Mouse (Mus musculus) hindbrain, embryonic 12.5 days (tissue): ENCODE measurements around the gene Tmem182. TPM values are rescaled to one million over a fixed set of nuclear protein-coding genes. Genes with fewer than 3 reads are reported as not detected.

Source experiments
- ATAC-seq: fragments of 200-750 bp; cut with Nextera tagmentation; 2 replicates; pipeline ENCODE4 v1.8.0; 2017; ENCODE audit warnings: moderate TSS enrichment; ENCODE audit not compliant: low FRiP score
- H3K27ac ChIP-seq: fragments of 300-500 bp; sonication (generic); 2 replicates; pipeline ENCODE4 v1.5.1; 2016; ENCODE audit warnings: mild to moderate bottlenecking
- H3K27me3 ChIP-seq: fragments of 300-500 bp; sonication (generic); 2 replicates; pipeline ENCODE4 v1.6.1; 2016; ENCODE audit warnings: mild to moderate bottlenecking
- H3K36me3 ChIP-seq: fragments of 300-500 bp; sonication (generic); 2 replicates; pipeline ENCODE4 v1.6.1; 2016; ENCODE audit warnings: mild to moderate bottlenecking
- H3K4me1 ChIP-seq: fragments of 300-500 bp; sonication (generic); 2 replicates; pipeline ENCODE4 v1.6.1; 2016
- H3K4me2 ChIP-seq: fragments of 300-500 bp; sonication (generic); replicated peaks from 2 replicates; pipeline ENCODE4 v1.6.1; 2016; ENCODE audit warnings: mild to moderate bottlenecking
- H3K4me3 ChIP-seq: fragments of 300-500 bp; sonication (generic); 2 replicates; pipeline ENCODE4 v1.5.1; 2016; ENCODE audit warnings: mild to moderate bottlenecking
- H3K9ac ChIP-seq: fragments of 300-500 bp; sonication (generic); 2 replicates; pipeline ENCODE4 v1.6.1; 2016; ENCODE audit warnings: mild to moderate bottlenecking, moderate library complexity
- H3K9me3 ChIP-seq: fragments of 300-500 bp; sonication (generic); replicated peaks from 2 replicates; pipeline ENCODE4 v1.6.1; 2016; ENCODE audit warnings: mild to moderate bottlenecking
- WGBS: fragments of 180-500 bp; shearing (Covaris S2); methylation state at CpG from one replicate; pipeline ENCODE4 v1.1.7; 2016; 5-methylcytosine and 5-hydroxymethylcytosine counted together
- polyA plus RNA-seq: library from polyadenylated mRNA; unstranded; fragments of >200 nt; fragmentation: Nextera tagmentation; extraction: Ambion mirVana; gene quantifications from 2 replicates; pipeline ENCODE4 v1.2.1, GENCODE M21; 2016

Gene Tmem182
- polyA plus RNA-seq, 1 experiment from 2014 or later, result 0.10 TPM

DNA sequence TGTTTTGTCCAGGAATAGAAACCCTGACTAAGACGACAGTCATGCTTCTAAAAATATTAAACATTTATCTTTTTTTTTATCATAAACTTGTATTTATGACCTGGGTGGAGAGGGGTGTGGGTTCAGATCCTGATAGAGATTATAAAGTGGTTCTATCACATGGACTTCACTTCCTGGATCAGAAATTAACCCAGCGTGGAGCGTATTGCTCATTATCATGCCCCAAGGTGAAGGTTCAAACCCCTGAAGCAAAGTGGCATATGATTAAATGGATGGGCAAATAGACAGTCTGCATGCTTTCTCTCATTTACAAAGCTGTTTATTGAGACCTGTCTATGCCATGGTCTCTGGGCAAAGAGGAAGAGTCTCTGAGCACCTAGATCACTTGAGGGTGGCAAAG is 28.6 kb upstream of the Tmem182 start:
- no peak for ATAC-seq
- WGBS, result 91% methylated on average over 3 of the region's 3 CpGs

DNA sequence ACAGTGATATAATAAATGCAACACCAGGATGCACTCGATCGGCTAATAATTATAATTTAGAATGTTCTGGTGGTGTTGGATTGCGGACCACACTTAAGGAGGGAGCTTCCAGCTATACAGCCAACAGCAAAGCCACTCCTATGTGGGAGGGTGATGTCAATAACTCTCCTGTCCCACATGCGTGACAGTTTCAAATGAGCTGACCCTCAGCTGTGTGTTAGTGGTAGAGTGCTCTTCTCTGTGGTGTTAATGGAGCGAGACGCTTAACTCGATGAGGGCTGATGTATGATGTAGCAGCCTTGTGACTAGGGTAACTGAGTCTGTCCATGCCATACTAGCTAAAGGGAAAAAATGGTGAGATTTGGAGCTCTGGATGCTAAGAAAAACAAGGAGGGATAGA is 22.0 kb upstream of the Tmem182 start:
- H3K27me3 ChIP-seq, result no peaks in the 10 kb centered on the region
- no peak overlapping the region for H3K9ac ChIP-seq
- H3K4me2 ChIP-seq, result no peak overlapping the region
- peaks cover 23% of the 10 kb centered on the region; the same call in 1 of the 2 replicates for H3K36me3 ChIP-seq
- ATAC-seq, result no peak
- H3K27ac ChIP-seq, result no peak overlapping the region
- no peaks in the 10 kb centered on the region for H3K4me1 ChIP-seq
- peaks cover 6% of the 10 kb centered on the region for H3K9me3 ChIP-seq
- no peak overlapping the region for H3K4me3 ChIP-seq
- 88% methylated on average over 7 of the region's 7 CpGs for WGBS

More for the DNA sequence above, 28.6 kb upstream of the Tmem182 start:
- Histone ChIP-seq H3K9ac (no peak overlapping the region), H3K9me3 (peaks cover 7% of the 10 kb centered on the region), H3K4me3 (no peak overlapping the region), H3K27ac (no peak overlapping the region), H3K4me1 (no peaks in the 10 kb centered on the region), H3K27me3 (no peaks in the 10 kb centered on the region), H3K4me2 (no peak overlapping the region), H3K36me3 (peaks cover 31% of the 10 kb centered on the region)

DNA sequence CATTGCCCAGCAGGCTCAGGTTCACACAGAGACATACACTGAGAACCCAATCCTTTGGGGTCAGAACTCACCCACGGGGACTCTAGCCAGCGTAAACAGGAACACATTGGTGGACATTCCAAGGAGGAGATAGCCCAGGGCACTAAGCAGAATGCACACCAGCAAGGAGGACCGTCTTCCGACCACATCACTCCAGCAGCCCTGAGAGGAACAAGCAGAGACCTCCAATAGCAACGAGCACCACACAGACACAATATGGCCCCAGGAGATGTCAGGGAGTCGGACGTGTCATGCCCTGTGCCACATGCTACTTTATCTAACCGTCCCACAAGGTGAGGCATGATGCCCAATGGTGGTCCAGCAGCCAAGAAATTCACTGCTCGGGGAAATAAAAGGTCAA is 21.1 kb upstream of the Tmem182 start:
- H3K36me3 ChIP-seq, result peaks cover 14% of the 10 kb centered on the region; the same call in 1 of the 2 replicates
- no peak overlapping the region for H3K27ac ChIP-seq
- no peaks in the 10 kb centered on the region for H3K4me1 ChIP-seq
- H3K9me3 ChIP-seq, result no peaks in the 10 kb centered on the region; the same call in 1 of the 2 replicates
- H3K27me3 ChIP-seq, result no peaks in the 10 kb centered on the region
- no peak overlapping the region for H3K4me3 ChIP-seq
- whole genome bisulfite sequencing, result 93% methylated on average over 9 of the region's 9 CpGs
- ATAC-seq, result no peak
- no peak overlapping the region for H3K9ac ChIP-seq
- no peak overlapping the region for H3K4me2 ChIP-seq

- Histone ChIP-seq H3K9ac (no peak overlapping the region), H3K9me3 (no peaks in the 10 kb centered on the region), H3K27ac (no peak overlapping the region), H3K4me3 (no peak overlapping the region), H3K27me3 (no peaks in the 10 kb centered on the region), H3K4me1 (0 out of 2 replicates have a peak, but pooled peaks cover 2% of the 10 kb centered on the region), H3K4me2 (no peak overlapping the region), H3K36me3 (no peaks in the 10 kb centered on the region)
- no peak for ATAC-seq
- 87% methylated on average over 11 of the region's 11 CpGs for WGBS
Observed at GRCm38 (mm10) chr1:40785876-40786445, 19.4 kb upstream of the Tmem182 start.

DNA sequence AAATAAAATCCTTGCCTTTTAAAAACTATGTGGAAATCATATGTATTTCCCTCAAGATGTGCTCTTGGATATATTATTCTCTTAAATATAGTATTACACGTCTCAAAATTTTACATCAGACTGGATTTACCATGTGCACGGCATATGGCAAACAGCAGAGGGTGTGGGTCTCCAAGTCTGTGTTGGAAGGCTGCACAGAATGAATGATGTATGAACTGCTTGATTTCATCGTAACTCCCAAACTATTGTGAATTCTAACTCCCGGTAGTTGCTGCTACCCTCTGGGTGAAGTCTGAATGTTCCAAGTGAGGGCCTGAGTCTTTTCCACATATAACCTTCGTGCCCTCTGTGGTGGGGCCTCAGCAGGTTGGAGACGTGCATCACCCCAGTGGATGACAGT is 16.4 kb upstream of the Tmem182 start:
- no peak overlapping the region for H3K9ac ChIP-seq
- 83% methylated on average over 6 of the region's 6 CpGs for WGBS
- ATAC-seq, result no peak

DNA sequence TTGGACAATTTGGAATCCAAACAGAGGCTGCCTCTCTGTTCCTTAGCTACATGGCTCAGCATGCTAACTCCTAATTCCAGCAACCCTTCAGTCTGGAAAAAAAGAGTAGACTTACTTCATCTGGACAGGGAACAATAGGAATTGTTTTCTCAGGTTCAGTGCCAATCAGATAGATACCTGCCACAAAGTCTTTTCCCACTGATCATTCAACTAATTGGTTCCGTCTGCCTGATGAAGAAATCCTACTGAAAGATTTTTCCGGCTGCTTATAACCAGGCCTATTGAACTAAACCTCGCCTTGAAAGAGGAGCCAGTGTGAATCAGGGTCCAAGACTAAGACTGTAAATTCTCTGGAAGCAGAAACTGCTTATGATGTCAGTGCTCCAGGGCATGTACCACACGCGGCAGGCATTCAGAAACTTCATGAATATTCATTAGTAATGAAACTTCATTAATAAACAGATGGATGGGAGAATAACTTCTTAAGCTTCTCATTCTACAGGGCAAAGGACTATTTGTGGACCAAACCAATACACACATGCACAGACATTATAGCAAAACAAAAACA is 15.7 kb upstream of the Tmem182 start:
- Histone ChIP-seq H3K9me3 (no peaks in the 10 kb centered on the region), H3K9ac (no peak overlapping the region), H3K4me2 (peak overlapping the region; percentile 69), H3K36me3 (no peaks in the 10 kb centered on the region), H3K27me3 (no peaks in the 10 kb centered on the region), H3K27ac (no peak overlapping the region), H3K4me1 (0 out of 2 replicates have a peak, but pooled peaks cover 3% of the 10 kb centered on the region), H3K4me3 (peak overlapping the region; percentile 58)
- peak; percentile 61 for ATAC-seq
- WGBS, result 34% methylated on average over 5 of the region's 5 CpGs

More for the DNA sequence above, 16.4 kb upstream of the Tmem182 start:
- Histone ChIP-seq H3K36me3 (no peaks in the 10 kb centered on the region), H3K4me3 (no peak overlapping the region), H3K27ac (no peak overlapping the region), H3K4me1 (0 out of 2 replicates have a peak, but pooled peaks cover 3% of the 10 kb centered on the region), H3K9me3 (no peaks in the 10 kb centered on the region), H3K27me3 (no peaks in the 10 kb centered on the region), H3K4me2 (no peak overlapping the region)

GRCm38 (mm10) chr1:40790324-40791141 is 14.9 kb upstream of the Tmem182 start, which contains the start of gene Mfsd9:
Gene Mfsd9, minus strand, starts transcription at chr1:40790687.
- Histone ChIP-seq H3K27ac (no peak within 1 kb of the TSS), H3K4me3 (peak within 1 kb of the TSS; percentile 58), H3K9me3 (no peaks in the 10 kb centered on the region), H3K9ac (peak within 1 kb of the TSS; percentile 53), H3K4me1 (0 out of 2 replicates have a peak, but pooled peaks cover 3% of the 10 kb centered on the region), H3K27me3 (no peaks in the 10 kb centered on the region), H3K36me3 (no peaks in the 10 kb centered on the region), H3K4me2 (peak within 1 kb of the TSS; percentile 69)
- 5% methylated on average over 38 of the region's 38 CpGs for WGBS
- peak; percentile 90 for ATAC-seq

DNA sequence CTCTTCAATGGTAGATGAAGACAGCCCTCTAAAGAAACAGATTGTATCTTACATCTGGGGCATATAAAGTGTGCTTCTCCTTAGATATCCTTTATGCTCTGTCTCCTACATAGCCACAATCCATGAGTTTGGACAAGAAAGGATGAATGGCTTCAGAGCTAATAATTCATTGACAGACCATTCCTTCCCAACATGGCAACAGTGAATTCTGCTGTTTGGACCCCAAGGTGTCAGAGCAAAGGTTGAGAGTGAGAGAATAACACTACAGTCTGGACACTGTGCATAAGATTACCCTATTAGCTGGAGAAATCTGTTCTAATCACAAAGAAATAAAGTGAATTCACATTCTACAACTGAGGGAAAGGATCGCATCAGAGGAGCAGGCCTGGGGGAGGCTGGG is 9.9 kb upstream of the Tmem182 start:
- whole genome bisulfite sequencing, result 96% methylated on average over 1 of the region's 1 CpGs
- Histone ChIP-seq H3K9me3 (no peaks in the 10 kb centered on the region), H3K4me3 (no peak overlapping the region), H3K36me3 (no peaks in the 10 kb centered on the region), H3K27ac (no peak overlapping the region), H3K9ac (no peak overlapping the region), H3K27me3 (no peaks in the 10 kb centered on the region), H3K4me1 (0 out of 2 replicates have a peak, but pooled peaks cover 3% of the 10 kb centered on the region), H3K4me2 (no peak overlapping the region)
- no peak for ATAC-seq

- Histone ChIP-seq H3K4me2 (no peak overlapping the region), H3K4me1 (no peaks in the 10 kb centered on the region), H3K9ac (no peak overlapping the region), H3K27ac (no peak overlapping the region), H3K9me3 (no peaks in the 10 kb centered on the region), H3K4me3 (no peak overlapping the region), H3K27me3 (no peaks in the 10 kb centered on the region), H3K36me3 (no peaks in the 10 kb centered on the region)
- 16% methylated on average over 5 of the region's 5 CpGs for WGBS
- ATAC-seq, result no peak
Observed at GRCm38 (mm10) chr1:40797348-40797747, 8.1 kb upstream of the Tmem182 start.

DNA sequence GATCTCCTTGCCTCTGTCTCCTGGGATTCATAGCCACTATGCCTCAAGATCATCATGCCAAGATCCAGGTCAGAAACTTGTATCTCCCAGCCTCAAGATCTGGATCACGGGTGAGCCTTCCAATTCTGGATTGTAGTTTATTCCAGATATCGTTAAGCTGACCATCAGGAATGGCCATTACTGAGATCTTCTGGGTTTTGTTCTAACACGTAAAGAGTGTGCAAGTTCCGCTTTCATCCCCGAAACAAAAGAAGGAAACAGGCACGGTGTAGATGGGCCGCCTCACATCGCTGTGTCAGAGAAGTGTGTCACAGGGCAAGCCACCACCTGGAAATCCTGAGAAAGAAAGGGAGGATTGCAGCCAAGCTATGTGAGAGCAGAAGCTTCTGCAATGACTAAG is 6.3 kb upstream of the Tmem182 start:
- Histone ChIP-seq H3K27me3 (no peaks in the 10 kb centered on the region), H3K27ac (no peak overlapping the region), H3K9ac (no peak overlapping the region), H3K9me3 (no peaks in the 10 kb centered on the region), H3K36me3 (no peaks in the 10 kb centered on the region), H3K4me2 (no peak overlapping the region), H3K4me1 (no peaks in the 10 kb centered on the region), H3K4me3 (no peak overlapping the region)
- no peak for ATAC-seq
- WGBS, result 89% methylated on average over 8 of the region's 8 CpGs

- Histone ChIP-seq H3K9me3 (no peaks in the 10 kb centered on the region), H3K36me3 (no peaks in the 10 kb centered on the region), H3K27ac (no peak overlapping the region), H3K4me3 (no peak overlapping the region), H3K4me2 (no peak overlapping the region), H3K9ac (no peak overlapping the region), H3K4me1 (no peaks in the 10 kb centered on the region), H3K27me3 (no peaks in the 10 kb centered on the region)
- WGBS, result 88% methylated on average over 5 of the region's 5 CpGs
- ATAC-seq, result no peak
Observed at GRCm38 (mm10) chr1:40800908-40801307, 4.5 kb upstream of the Tmem182 start.

DNA sequence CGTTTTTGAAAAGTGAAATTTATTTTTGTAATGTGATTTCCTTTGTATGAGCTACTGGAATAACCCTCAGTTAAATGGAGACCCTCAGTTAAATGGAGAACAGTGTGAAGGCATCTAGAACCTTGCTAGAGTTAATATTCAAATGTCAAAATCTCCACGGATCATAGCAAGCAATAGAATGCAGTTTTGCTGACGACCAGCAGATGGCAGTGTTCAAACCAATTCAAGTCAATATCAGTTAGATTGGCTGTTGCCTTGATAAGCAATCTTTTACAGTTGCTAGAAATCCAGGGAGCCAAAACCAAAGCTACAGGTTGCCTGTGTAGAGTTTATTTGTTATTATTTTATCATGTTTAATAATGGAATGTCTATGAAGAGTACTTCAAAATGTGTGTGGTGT is 2.6 kb upstream of the Tmem182 start:
- Histone ChIP-seq H3K36me3 (no peaks in the 10 kb centered on the region), H3K4me3 (no peak overlapping the region), H3K9ac (no peak overlapping the region), H3K4me2 (no peak overlapping the region), H3K27me3 (no peaks in the 10 kb centered on the region), H3K4me1 (no peaks in the 10 kb centered on the region), H3K9me3 (no peaks in the 10 kb centered on the region), H3K27ac (no peak overlapping the region)
- ATAC-seq, result no peak
- WGBS, result 28% methylated on average over 3 of the region's 3 CpGs
